Mouse (Mus musculus) ES-E14 (cell line): Measurements from ENCODE around the gene Tiam1.

ENCODE experiments used
- CHD2 ChIP-seq: IDR thresholded peaks from 2 replicates; pipeline ENCODE4 v1.6.1; 2014; ENCODE audit warnings: mild to moderate bottlenecking, low read depth, low read length, inconsistent platforms
- HCFC1 ChIP-seq: IDR thresholded peaks from 2 replicates; pipeline ENCODE4 v1.6.1; 2012; ENCODE audit warnings: low read length, inconsistent platforms, borderline replicate concordance; ENCODE audit not compliant: insufficient read depth
- MAFK ChIP-seq: IDR thresholded peaks from 2 replicates; pipeline ENCODE4 v1.6.1; 2014; ENCODE audit warnings: mild to moderate bottlenecking, low read depth, low read length, inconsistent platforms; ENCODE audit not compliant: insufficient read depth
- ZNF384 ChIP-seq: IDR thresholded peaks from 2 replicates; pipeline ENCODE4 v1.6.1; 2012; ENCODE audit warnings: low read depth, low read length, inconsistent platforms

- TF ChIP-seq MAFK (no peak), HCFC1 (no peak), CHD2 (no peak), ZNF384 (no peak)
Measured at GRCm38 (mm10) chr16:90040771-90041364, 102.7 kb downstream of the Tiam1 start.
